Mouse (Mus musculus): ENCODE results near the gene Donson.

- TF ChIP-seq CTCF (IDR thresholded peaks at IDR 0.05): no peak
- TF ChIP-seq POLR2A (IDR thresholded peaks at IDR 0.05; ENCODE audit: insufficient read depth, low read depth, low read length): no peak
- no peak for TF ChIP-seq EP300 (IDR thresholded peaks at IDR 0.05; ENCODE audit: insufficient read depth, low read depth, low read length)
These were observed 31.3 kb downstream of the Donson start for GRCm38 (mm10) chr16:91657285-91657684.
